Mouse (Mus musculus) layer of hippocampus, postnatal 25 days (tissue): Measurements from ENCODE around the gene Exog. TPM values are rescaled to one million over a fixed set of nuclear protein-coding genes. Genes with fewer than 3 reads are reported as not detected.

Source experiments
- DNase-seq, 2 experiments: peaks; one replicate each; pipeline ENCODE4 v3.0.0; 2022; ENCODE audit warnings: mixed read lengths in 2 of 2, low spot score in 1 of 2; ENCODE audit errors: extremely low spot score in 1 of 2
- total RNA-seq, 2 experiments: library from RNA; stranded (reverse); gene quantifications; 2 replicates each; pipeline ENCODE4 v1.2.3; 2021

The Exog gene
- total RNA-seq: 10 to 100 TPM; 18.9 to 21.0 TPM

GRCm38 (mm10) chr9:119444738-119445429, at the start of gene Exog:
Gene Exog (plus strand): TSS chr9:119444943.
- peak; percentile 97 to 99 for DNase-seq

- DNase-seq: peak in 1 of 2 experiments; percentile 17
These were observed 43.4 kb upstream of the Exog start for GRCm38 (mm10) chr9:119401351-119401750.

GRCm38 (mm10) chr9:119401801-119402214, 42.9 kb upstream of the Exog start, which contains the start of gene Acvr2b:
Gene Acvr2b (plus strand): TSS chr9:119402118.
- DNase-seq: peak; percentile 74 to 83

- peak; percentile 45 to 62 for DNase-seq
These were observed 42.2 kb upstream of the Exog start for GRCm38 (mm10) chr9:119402253-119403235.

GRCm38 (mm10) chr9:119403236-119403641, 41.5 kb upstream of the Exog start:
- peak; percentile 31 to 36 for DNase-seq

GRCm38 (mm10) chr9:119404090-119404489, 40.7 kb upstream of the Exog start:
- DNase-seq: no peak

- DNase-seq: no peak
These were observed 36.9 kb upstream of the Exog start for GRCm38 (mm10) chr9:119407884-119408283.

GRCm38 (mm10) chr9:119408898-119409664, 35.7 kb upstream of the Exog start:
- DNase-seq: no peak

GRCm38 (mm10) chr9:119409864-119410263, 34.9 kb upstream of the Exog start:
- DNase-seq: no peak

- DNase-seq: no peak
These were observed 26.7 kb upstream of the Exog start for GRCm38 (mm10) chr9:119418025-119418424.

- DNase-seq: no peak
These were observed 24.8 kb upstream of the Exog start for GRCm38 (mm10) chr9:119419852-119420438.

- DNase-seq: no peak
These were observed 19.3 kb upstream of the Exog start for GRCm38 (mm10) chr9:119425217-119425975.

GRCm38 (mm10) chr9:119425976-119426415, 18.7 kb upstream of the Exog start:
- no peak for DNase-seq

- no peak for DNase-seq
These were observed 18.3 kb upstream of the Exog start for GRCm38 (mm10) chr9:119426483-119426882.

- peak; percentile 45 to 78 for DNase-seq
These were observed 14.4 kb upstream of the Exog start for GRCm38 (mm10) chr9:119430311-119430710.

GRCm38 (mm10) chr9:119435855-119436254, 8.9 kb upstream of the Exog start:
- no peak for DNase-seq

GRCm38 (mm10) chr9:119438065-119438464, 6.7 kb upstream of the Exog start:
- no peak for DNase-seq

GRCm38 (mm10) chr9:119438498-119439000, 6.2 kb upstream of the Exog start:
- no peak for DNase-seq

GRCm38 (mm10) chr9:119445737-119446136, 994 bp downstream of the Exog start:
- DNase-seq: no peak
